Mouse (Mus musculus): ENCODE measurements at regions not wholly inside any gene's neighbourhood (a gene's known extent, or its start where the extent isn't known, plus 50 kb on each side); places are given as distances from the start of the nearest gene placed in this dataset.

DNA sequence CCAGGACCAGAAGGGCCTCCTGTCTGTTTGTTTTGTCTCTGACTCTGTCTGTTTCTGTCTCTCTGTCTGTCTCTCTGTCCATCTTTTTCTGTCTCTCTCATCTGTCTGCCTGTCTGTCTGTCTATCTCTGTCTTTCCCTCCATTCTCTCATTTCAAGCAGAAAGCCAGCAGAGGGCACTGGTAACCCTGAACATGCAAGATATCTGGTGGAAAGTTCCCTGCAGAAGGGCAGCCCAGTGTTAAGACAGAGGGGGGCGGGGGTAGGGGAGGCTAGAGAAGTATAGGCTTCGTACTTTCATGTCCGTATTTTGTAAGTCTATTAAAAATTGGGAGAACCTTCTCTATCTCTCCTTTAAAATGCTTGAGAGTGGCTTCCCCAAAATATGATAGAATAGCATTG is 370.4 kb upstream of the Nr5a2 start:
- H3K4me3 ChIP-seq, result no peak overlapping the region
- no peaks in the 10 kb centered on the region for H3K36me3 ChIP-seq (replicated peaks)
- no peaks in the 10 kb centered on the region for H3K9me3 ChIP-seq
- peak; percentile 31 for DNase-seq (ENCODE audit: extremely low spot score, low spot score)
- H3K4me1 ChIP-seq, result no peaks in the 10 kb centered on the region
- WGBS, result 50% methylated on average over 3 of the region's 3 CpGs
- H3K27ac ChIP-seq, result no peak overlapping the region
- H3K27me3 ChIP-seq (ENCODE audit: poor library complexity, severe bottlenecking), result no peaks in the 10 kb centered on the region

DNA sequence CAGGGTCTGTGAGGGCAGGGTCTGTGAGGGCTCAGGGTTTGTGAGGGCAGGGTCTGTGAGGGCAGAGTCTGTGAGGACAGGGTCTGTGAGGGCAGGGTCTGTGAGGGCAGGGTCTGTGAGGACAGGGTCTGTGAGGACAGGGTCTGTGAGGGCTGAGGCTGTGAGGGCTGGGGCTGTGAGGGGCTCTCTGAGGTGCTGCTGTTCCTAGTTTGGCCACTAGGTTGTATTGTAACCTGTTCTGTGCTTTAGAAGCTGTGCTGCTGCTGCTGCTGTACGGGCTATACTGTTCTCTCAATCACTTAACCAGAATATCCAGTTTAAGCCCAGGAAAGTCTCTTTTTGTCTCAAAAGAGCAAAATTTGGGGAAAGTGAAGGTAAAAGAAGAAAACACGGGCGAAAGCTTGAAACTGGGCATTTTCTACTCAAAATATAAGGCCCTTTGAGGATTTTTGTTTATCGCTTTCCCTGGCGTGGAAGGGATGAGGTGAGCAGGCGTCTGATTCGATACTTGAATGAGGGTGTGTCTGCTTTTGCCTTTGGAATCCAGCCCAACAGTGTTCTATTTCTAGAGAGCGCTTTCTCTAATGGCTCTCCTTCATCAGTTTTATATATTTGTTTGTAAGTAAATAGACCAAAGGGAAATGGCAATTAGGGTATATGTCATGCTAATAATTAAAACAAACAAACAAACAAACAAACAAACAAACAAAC is 363.8 kb upstream of the Nr5a2 start:
- 40% methylated on average over 8 of the region's 8 CpGs for WGBS
- DNase-seq (ENCODE audit: extremely low spot score, low spot score), result peak; percentile 66
- peaks cover 19% of the 10 kb centered on the region for H3K4me1 ChIP-seq
- no peaks in the 10 kb centered on the region for H3K9me3 ChIP-seq
- H3K27ac ChIP-seq, result peak overlapping the region; percentile 81
- H3K36me3 ChIP-seq (replicated peaks), result no peaks in the 10 kb centered on the region
- H3K27me3 ChIP-seq (ENCODE audit: poor library complexity, severe bottlenecking), result no peaks in the 10 kb centered on the region
- H3K4me3 ChIP-seq, result peak overlapping the region; percentile 25; the same call in 1 of the 2 replicates

DNA sequence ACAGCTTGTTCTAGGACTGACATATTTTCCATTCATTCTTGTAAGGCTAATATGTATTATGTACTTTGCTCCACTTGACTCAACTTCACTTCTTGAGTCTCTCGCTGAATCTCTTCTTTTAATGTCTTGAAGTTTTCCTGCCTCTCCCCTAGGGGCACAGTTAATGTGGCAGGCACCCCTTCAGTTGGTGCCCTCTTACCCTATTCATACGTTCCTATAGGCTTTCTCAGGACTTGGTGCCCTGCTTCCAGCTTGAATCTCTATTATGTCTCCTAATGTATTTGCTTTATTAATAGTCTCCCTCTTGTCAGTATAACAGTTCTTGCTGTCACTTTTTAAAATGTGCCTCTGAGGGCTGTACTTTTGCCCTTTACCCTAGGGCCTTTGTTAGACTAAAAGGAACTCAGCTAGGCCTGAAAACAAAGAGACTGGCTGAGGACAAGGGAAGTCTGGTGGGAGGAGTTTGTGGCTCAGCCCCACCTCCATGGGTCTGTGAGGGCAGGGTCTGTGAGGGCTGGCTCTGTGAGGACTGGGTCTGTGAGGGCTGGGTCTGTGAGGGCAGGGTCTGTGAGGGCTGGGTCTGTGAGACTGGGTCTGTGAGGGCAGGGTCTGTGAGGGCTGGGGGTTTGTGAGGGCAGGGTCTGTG is 362.9 kb upstream of the Nr5a2 start:
- peaks cover 19% of the 10 kb centered on the region for H3K4me1 ChIP-seq
- no peaks in the 10 kb centered on the region for H3K36me3 ChIP-seq (replicated peaks)
- H3K9me3 ChIP-seq, result no peaks in the 10 kb centered on the region
- peak; percentile 73 for DNase-seq (ENCODE audit: extremely low spot score, low spot score)
- H3K4me3 ChIP-seq, result no peak overlapping the region
- peak overlapping the region; percentile 81 for H3K27ac ChIP-seq
- WGBS, result 31% methylated on average over 2 of the region's 2 CpGs
- H3K27me3 ChIP-seq (ENCODE audit: poor library complexity, severe bottlenecking), result no peaks in the 10 kb centered on the region

DNA sequence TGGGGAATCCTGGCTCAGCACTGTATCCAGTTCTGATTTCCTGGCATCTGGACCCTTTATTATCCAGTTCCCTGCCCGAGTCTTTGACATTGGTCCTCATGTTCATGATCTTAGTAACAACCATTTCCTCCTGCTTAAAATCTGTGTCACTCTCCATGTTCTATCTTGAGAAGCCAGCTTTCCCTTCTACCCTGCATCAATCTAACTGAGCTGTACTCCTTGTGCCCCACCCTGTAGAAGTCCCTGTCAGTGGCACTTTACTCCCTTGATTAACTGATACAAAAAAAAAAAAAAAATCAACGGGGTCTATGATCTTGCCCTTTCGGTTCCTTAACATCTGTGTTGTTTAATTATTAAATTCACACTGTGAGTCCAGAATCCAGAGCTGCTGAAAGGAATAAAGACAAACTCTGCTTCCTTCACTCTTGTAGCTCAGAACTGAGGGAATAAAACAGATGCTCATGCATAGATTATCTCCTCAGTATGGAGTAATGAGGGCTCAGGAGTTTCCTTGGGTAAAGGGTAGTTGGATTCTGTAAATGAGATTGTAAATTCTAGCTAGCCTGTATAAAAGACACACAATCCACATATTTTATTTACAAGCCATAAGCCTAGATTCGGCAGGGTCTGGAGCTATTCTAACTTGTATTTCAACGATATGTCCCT is 342.6 kb upstream of the Nr5a2 start:
- DNase-seq (ENCODE audit: extremely low spot score, low spot score), result no peak
- no peaks in the 10 kb centered on the region for H3K27me3 ChIP-seq (ENCODE audit: poor library complexity, severe bottlenecking)
- WGBS, result 90% methylated on average over 5 of the region's 5 CpGs
- no peaks in the 10 kb centered on the region for H3K9me3 ChIP-seq
- H3K27ac ChIP-seq, result no peak overlapping the region
- H3K4me1 ChIP-seq, result no peaks in the 10 kb centered on the region
- no peak overlapping the region for H3K4me3 ChIP-seq
- H3K36me3 ChIP-seq (replicated peaks), result no peaks in the 10 kb centered on the region

DNA sequence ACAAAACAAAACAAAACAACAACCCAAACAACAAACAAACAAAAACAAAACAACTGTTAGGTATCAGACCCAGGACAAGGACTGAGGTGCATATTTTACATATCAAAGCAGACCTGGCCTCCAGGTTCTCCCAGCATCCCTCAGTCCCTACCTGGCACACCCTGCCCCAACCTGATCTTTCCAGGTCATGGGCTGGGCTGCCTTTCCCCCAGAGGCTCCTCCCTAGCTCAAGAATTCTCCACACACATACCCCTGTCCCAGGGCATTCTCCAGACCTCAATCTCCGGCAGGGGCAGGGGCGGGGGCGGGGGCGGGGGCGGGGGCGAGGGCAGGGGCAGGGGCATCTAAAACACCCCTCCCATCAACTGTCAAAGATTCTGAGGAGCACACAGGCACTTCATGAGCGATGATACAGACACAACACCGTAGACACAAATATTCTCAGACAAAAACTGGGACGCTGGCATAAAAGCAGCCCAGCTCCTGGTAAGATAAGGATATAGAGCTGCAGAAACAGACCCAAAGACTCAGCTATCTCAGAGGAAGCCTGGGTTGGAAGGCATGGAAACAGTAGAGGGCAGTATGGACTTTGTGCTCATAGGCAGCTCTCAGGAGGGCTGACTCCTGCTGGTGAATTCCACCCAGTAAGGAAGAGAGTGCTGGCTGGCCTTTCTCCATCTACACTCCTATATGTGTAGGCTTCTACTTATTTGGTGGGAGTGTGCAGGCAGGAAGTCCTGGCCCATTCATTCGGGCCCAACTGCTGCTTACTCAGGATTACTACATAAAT is 337.7 kb upstream of the Nr5a2 start:
- H3K36me3 ChIP-seq (replicated peaks), result no peaks in the 10 kb centered on the region
- H3K4me1 ChIP-seq, result no peaks in the 10 kb centered on the region
- no peak for DNase-seq (ENCODE audit: extremely low spot score, low spot score)
- WGBS, result 61% methylated on average over 10 of the region's 10 CpGs
- no peaks in the 10 kb centered on the region for H3K27me3 ChIP-seq (ENCODE audit: poor library complexity, severe bottlenecking)
- H3K9me3 ChIP-seq, result no peaks in the 10 kb centered on the region
- H3K4me3 ChIP-seq, result no peak overlapping the region
- no peak overlapping the region for H3K27ac ChIP-seq

DNA sequence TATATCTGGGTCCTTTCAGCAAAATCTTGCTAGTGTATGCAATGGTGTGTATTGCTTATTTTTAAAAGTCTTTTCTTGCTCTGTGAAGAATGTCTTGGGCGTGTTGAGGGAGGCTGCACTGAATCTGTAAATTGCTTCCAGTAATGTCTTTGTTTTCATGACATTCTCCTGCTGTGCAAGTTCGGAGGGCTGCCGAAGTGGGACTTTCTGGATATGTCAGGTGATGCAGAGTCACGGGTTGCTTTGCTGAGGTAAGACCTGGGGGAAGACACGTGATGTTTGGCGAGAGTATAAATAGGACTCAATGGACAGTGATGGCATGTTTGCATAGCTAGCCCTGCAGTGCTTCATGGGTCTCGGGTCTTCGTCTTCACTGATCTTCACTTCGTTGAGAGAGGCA is 329.2 kb upstream of the Nr5a2 start:
- H3K4me3 ChIP-seq, result no peak overlapping the region
- no peak for DNase-seq (ENCODE audit: extremely low spot score, low spot score)
- H3K27ac ChIP-seq, result no peak overlapping the region
- no peaks in the 10 kb centered on the region for H3K36me3 ChIP-seq (replicated peaks)
- H3K9me3 ChIP-seq, result peaks cover 4% of the 10 kb centered on the region
- H3K4me1 ChIP-seq, result no peaks in the 10 kb centered on the region
- 90% methylated on average over 9 of the region's 9 CpGs for WGBS
- no peaks in the 10 kb centered on the region for H3K27me3 ChIP-seq (ENCODE audit: poor library complexity, severe bottlenecking)

DNA sequence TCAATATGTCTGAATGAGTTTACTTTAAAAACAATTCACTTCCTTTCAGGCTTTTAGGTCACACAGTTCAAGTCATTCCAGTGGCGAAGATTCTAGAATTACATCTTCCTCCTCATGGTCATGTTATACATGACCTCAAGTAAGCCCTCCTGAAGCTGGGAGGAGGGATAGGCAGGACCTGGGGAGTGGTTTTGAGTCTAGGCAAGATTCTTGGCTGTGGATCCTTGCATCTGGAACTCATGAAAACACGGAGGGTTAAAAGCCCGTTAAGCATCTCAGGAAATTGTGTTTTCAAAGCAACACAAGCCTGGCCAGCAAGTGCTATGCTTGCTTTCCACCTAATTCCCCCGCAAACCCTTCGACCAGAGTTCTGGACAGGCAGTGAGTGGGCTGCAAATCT is 323.0 kb upstream of the Nr5a2 start:
- Histone ChIP-seq H3K36me3 (replicated peaks) (no peaks in the 10 kb centered on the region), H3K27me3 (ENCODE audit: poor library complexity, severe bottlenecking) (no peaks in the 10 kb centered on the region), H3K9me3 (peaks cover 4% of the 10 kb centered on the region), H3K4me3 (no peak overlapping the region), H3K27ac (no peak overlapping the region), H3K4me1 (peaks cover 7% of the 10 kb centered on the region)
- no peak for DNase-seq (ENCODE audit: extremely low spot score, low spot score)
- 70% methylated on average over 5 of the region's 5 CpGs for WGBS

DNA sequence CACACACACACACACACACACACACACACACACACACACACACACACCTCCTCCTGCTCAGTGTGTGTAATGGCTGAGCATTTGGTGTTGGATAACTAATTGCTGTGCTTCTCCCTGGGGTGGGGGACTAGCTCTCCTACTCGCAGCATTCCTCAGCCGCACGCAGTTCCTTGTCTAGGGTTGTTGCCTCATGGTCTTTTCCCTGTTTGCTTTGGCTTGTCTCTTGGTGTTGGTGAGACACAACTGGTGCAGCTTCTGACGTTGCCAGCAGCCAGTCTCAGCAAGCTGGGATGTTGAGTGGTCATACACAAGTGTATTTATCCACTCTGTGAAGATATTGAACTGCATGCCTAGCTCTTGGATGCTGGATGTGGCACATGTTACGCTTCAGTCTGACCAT is 322.2 kb upstream of the Nr5a2 start:
- H3K27me3 ChIP-seq (ENCODE audit: poor library complexity, severe bottlenecking), result no peaks in the 10 kb centered on the region
- no peaks in the 10 kb centered on the region for H3K36me3 ChIP-seq (replicated peaks)
- 78% methylated on average over 5 of the region's 5 CpGs for WGBS
- peaks cover 7% of the 10 kb centered on the region for H3K4me1 ChIP-seq
- no peak overlapping the region for H3K4me3 ChIP-seq
- H3K9me3 ChIP-seq, result peaks cover 4% of the 10 kb centered on the region
- H3K27ac ChIP-seq, result no peak overlapping the region
- no peak for DNase-seq (ENCODE audit: extremely low spot score, low spot score)

DNA sequence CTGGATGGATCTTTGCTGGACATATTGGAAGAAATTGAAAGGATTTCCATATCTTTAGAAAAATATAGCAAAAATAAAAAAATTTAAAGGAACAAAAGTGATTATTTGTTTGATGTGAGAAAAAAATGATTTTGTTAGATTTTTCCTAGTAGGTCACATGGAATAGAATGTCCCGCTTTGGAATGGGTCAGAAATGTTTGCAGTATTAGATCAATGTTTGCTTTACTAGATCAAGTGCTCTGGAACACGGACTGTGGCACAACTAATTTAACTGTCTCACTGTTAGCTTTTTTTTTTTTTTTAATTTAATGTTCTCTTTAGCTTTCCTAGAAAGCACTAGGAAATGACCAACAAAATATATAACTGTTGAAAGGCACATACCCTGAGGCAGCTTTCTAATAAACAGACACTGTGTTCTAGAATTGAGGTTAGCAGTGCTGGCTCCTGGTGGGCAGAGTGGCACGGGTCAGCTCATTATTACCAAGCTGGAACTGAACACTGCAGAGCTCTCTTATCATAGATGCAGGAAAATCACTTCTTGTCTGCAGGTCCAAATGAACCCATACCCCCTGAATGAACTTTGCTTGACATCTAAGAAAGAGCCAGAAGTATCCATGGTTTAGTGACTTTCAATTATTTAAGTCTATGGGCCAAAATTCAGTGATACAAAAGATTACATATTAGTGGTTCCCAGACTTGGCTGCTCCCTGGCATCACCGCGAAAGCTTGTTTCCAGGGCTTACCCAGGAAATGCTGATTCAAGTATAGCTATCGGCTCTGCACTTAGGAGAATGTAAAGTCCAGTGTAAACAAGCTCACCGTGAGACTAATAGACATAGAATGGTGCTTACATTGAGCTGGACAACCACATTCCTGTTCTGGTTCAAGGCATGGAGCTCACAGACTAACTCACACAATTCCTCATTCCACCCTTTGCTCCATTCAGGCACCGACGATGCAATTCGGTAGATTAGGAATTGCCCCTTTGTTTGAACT is 320.4 kb upstream of the Nr5a2 start:
- no peak overlapping the region for H3K27ac ChIP-seq
- 74% methylated on average over 10 of the region's 10 CpGs for WGBS
- H3K4me1 ChIP-seq, result peaks cover 7% of the 10 kb centered on the region

DNA sequence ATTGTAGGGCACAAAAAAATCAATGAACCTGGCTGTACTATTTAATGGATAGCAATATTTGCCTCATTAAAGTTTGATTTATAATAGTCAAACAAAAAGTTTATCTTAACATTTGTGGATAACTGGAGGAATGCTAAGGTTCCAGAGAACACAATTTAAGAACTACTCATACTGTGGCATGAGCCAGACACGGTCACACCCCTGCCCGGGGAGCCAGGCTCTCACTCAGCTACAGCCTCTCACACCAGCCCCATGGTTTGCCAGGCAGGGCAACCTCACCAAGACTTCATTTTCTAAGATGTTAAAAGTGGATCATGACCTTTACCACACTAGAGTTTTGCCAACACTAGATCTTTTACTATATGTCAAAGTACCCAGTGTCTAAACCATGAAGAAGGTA is 319.7 kb upstream of the Nr5a2 start:
- Histone ChIP-seq H3K36me3 (replicated peaks) (no peaks in the 10 kb centered on the region), H3K9me3 (peaks cover 2% of the 10 kb centered on the region), H3K4me3 (no peak overlapping the region), H3K27ac (no peak overlapping the region), H3K27me3 (ENCODE audit: poor library complexity, severe bottlenecking) (no peaks in the 10 kb centered on the region), H3K4me1 (peaks cover 7% of the 10 kb centered on the region)
- no peak for DNase-seq (ENCODE audit: extremely low spot score, low spot score)
- 91% methylated on average over 2 of the region's 2 CpGs for WGBS

More for the DNA sequence above, 320.4 kb upstream of the Nr5a2 start:
- no peak overlapping the region for H3K4me3 ChIP-seq
- no peak for DNase-seq (ENCODE audit: extremely low spot score, low spot score)
- H3K9me3 ChIP-seq, result peaks cover 4% of the 10 kb centered on the region
- no peaks in the 10 kb centered on the region for H3K27me3 ChIP-seq (ENCODE audit: poor library complexity, severe bottlenecking)
- H3K36me3 ChIP-seq (replicated peaks), result no peaks in the 10 kb centered on the region

DNA sequence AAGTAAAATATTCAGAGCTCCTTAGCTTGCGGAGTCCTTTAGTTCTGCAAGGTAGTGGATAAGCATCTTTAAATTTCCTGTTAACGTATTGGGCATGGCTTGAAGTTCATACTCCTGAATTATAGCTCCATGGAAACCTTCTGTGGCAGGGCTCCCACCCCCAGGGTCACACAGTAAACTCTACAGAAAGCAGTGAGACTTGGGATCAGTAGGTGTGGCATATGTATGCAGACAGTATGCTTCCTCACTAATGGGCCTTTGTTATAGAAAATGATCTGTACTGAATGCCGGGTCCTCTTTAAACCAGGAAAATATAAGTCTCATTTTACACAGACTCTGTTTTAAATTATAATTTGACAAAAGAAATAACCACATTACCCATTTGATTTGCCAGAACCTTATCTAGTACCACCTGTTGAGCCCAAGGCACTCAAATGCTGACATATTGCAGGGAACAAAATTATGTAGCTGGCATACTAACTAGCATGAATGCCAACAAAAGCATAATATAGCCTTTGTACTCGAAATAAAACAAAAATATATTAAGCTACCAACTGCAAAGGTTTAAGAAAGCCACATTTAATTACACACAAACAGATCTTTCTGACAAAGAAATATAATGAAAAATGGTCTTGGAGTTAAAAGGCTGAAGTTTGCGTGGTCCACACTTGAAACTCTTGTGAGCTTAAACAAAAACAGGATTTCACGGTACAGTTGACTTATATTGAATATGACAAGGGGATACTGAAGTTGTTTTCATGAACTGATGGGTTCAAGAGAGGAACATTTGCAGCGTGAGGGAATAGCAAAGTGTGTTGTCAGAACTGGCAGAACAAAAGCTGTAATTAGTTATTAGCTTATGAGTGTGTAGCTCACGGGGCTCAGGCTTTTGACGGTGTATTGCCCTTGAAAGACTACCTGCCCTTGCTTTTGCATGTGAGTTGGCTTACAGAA is 310.7 kb upstream of the Nr5a2 start:
- WGBS, result 65% methylated on average over 9 of the region's 9 CpGs
- Histone ChIP-seq H3K4me1 (peaks cover 22% of the 10 kb centered on the region), H3K27me3 (ENCODE audit: poor library complexity, severe bottlenecking) (no peaks in the 10 kb centered on the region), H3K9me3 (no peaks in the 10 kb centered on the region), H3K36me3 (replicated peaks) (no peaks in the 10 kb centered on the region), H3K4me3 (no peak overlapping the region), H3K27ac (no peak overlapping the region)
- no peak for DNase-seq (ENCODE audit: extremely low spot score, low spot score)

Data from forebrain, embryonic 10.5 days (tissue).